Mouse (Mus musculus): Measurements from ENCODE around the gene Acacb. TPM values are rescaled to one million over a fixed set of nuclear protein-coding genes. Genes with fewer than 3 reads are reported as not detected.

Gene Acacb
- polyA plus RNA-seq, 1 experiment, result 0.84 TPM

DNA sequence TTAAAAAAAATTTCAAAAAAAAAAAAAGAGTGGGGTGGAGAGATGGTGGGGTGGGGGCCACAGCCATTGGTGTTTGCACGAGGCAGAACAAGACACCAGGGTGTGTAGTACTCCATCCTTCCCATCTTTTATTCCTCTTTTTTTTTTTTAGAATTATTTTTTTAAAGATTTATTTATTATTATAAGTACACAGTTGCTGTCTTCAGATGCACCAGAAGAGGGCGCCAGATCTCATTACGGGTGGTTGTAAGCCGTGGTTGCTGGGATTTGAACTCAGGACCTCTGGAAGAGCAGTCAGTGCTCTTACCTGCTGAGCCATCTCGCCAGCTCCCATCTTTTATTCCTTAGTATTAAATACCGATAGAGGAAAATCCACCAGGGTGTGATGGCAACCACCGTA lies 27.1 kb downstream of the Acacb start:
- TF ChIP-seq POLR2A (IDR thresholded peaks at IDR 0.05; ENCODE audit: insufficient read length, low read depth) (no peak), MYOG (IDR thresholded peaks at IDR 0.05; ENCODE audit: control insufficient read depth in 1 of 3, insufficient read depth in 1 of 3, insufficient read length in 2 of 3, low read depth in 2 of 3) (no peak), E2F4 (IDR thresholded peaks at IDR 0.05; ENCODE audit: insufficient read depth) (no peak), MYOD1 (IDR thresholded peaks at IDR 0.05; ENCODE audit: control insufficient read depth in 1 of 3, insufficient read length in 2 of 3, low read depth in 2 of 3) (no peak), MAX (IDR thresholded peaks at IDR 0.05; ENCODE audit: low read depth) (no peak), POLR2AphosphoS2 (IDR thresholded peaks at IDR 0.05; ENCODE audit: insufficient read length, low read depth) (no peak), CEBPB (IDR thresholded peaks at IDR 0.05; ENCODE audit: insufficient read depth, poor library complexity, severe bottlenecking) (no peak), REST (IDR thresholded peaks at IDR 0.05; ENCODE audit: insufficient read depth, insufficient read length) (no peak), TCF3 (IDR thresholded peaks at IDR 0.05; ENCODE audit: insufficient read length, low read depth) (no peak), TCF12 (IDR thresholded peaks at IDR 0.05; ENCODE audit: insufficient read depth, poor library complexity, severe bottlenecking) (no peak), SRF (IDR thresholded peaks at IDR 0.05; ENCODE audit: control insufficient read depth, insufficient read length, low read depth) (no peak), USF1 (IDR thresholded peaks at IDR 0.05; ENCODE audit: low read depth) (no peak)
- H3K4me2 ChIP-seq (ENCODE audit: low read depth), result no peak overlapping the region

DNA sequence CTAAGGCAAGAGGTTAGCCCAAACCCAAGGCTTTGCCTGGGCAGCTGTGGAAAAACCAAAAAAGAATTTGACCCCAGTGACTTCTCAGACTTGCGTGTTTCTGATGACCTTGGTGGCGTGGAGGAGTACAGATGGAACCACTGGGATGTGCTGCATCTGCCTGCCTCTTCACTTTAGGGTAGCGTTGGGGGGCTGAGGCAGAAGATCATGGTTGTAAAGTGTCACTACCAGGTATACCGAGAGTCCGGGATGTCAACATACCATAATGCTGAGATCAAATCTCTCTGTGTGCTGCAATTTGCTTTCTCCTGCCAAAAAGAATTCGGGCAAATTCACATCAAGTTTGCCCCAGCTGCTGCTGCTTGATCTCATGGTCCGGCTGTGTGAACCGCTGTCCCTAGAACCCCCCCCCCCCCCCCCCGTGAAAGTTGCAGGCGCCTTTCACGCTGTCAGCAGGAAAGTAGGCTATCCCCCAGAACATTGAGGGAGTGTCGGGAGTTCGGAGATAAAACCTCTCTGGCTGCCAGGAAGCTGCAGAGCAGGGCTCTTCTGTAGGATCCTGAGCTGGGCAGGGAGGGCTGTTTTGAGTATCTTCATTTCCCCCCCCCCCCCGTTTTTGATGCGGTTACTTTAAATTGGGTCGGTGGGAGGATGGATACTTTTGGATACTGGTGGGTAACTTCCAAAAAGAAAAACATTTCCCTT lies 27.7 kb downstream of the Acacb start:
- Histone ChIP-seq H3K4me2 (ENCODE audit: low read depth) (peak overlapping the region; percentile 9), H3K79me2 (ENCODE audit: control insufficient read depth, insufficient read depth) (no peaks in the 10 kb centered on the region), H3K36me3 (ENCODE audit: control insufficient read depth, insufficient read depth) (no peaks in the 10 kb centered on the region), H3ac (ENCODE audit: control insufficient read depth, insufficient read length) (no peak overlapping the region), H3K27me3 (ENCODE audit: control insufficient read depth, insufficient read depth, insufficient read length) (no peaks in the 10 kb centered on the region), H3K4me3 (no peak overlapping the region)
- TF ChIP-seq POLR2A (IDR thresholded peaks at IDR 0.05; ENCODE audit: insufficient read length, low read depth) (no peak), MYOG (IDR thresholded peaks at IDR 0.05; ENCODE audit: control insufficient read depth in 1 of 3, insufficient read depth in 1 of 3, insufficient read length in 2 of 3, low read depth in 2 of 3) (no peak), SRF (IDR thresholded peaks at IDR 0.05; ENCODE audit: control insufficient read depth, insufficient read length, low read depth) (no peak), TCF12 (IDR thresholded peaks at IDR 0.05; ENCODE audit: insufficient read depth, poor library complexity, severe bottlenecking) (no peak), MYOD1 (IDR thresholded peaks at IDR 0.05; ENCODE audit: control insufficient read depth in 1 of 3, insufficient read length in 2 of 3, low read depth in 2 of 3) (no peak), USF1 (IDR thresholded peaks at IDR 0.05; ENCODE audit: low read depth) (no peak), CEBPB (IDR thresholded peaks at IDR 0.05; ENCODE audit: insufficient read depth, poor library complexity, severe bottlenecking) (no peak), TCF3 (IDR thresholded peaks at IDR 0.05; ENCODE audit: insufficient read length, low read depth) (no peak), REST (IDR thresholded peaks at IDR 0.05; ENCODE audit: insufficient read depth, insufficient read length) (no peak), MAX (IDR thresholded peaks at IDR 0.05; ENCODE audit: low read depth) (no peak), POLR2AphosphoS2 (IDR thresholded peaks at IDR 0.05; ENCODE audit: insufficient read length, low read depth) (no peak), E2F4 (IDR thresholded peaks at IDR 0.05; ENCODE audit: insufficient read depth) (no peak)

More for the DNA sequence above, 27.1 kb downstream of the Acacb start:
- H3ac ChIP-seq (ENCODE audit: control insufficient read depth, insufficient read length), result no peak overlapping the region
- H3K27me3 ChIP-seq (ENCODE audit: control insufficient read depth, insufficient read depth, insufficient read length), result no peaks in the 10 kb centered on the region
- no peaks in the 10 kb centered on the region for H3K36me3 ChIP-seq (ENCODE audit: control insufficient read depth, insufficient read depth)
- H3K79me2 ChIP-seq (ENCODE audit: control insufficient read depth, insufficient read depth), result no peaks in the 10 kb centered on the region
- no peak overlapping the region for H3K4me3 ChIP-seq

DNA sequence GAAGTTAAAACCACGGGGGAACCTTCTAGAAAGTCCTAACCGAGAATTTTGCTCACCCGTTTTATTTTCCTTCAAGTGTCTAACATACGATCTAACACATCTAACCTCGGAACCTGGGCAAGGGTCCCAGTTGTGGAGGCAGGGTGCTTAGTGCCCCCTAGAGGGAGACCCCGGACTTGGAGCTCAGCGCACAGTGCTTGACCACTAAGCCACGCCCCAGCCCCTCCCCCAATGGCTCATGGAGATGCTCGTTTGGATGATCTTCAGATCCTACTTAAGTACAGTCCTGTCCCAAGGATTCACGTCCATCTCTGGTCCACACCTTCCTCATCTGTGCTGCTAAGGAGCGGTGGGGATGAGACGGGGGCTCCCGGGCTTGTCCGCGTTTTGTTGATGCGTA lies 28.3 kb downstream of the Acacb start:
- Histone ChIP-seq H3K4me3 (no peak overlapping the region), H3K79me2 (ENCODE audit: control insufficient read depth, insufficient read depth) (no peaks in the 10 kb centered on the region), H3K27me3 (ENCODE audit: control insufficient read depth, insufficient read depth, insufficient read length) (no peaks in the 10 kb centered on the region), H3ac (ENCODE audit: control insufficient read depth, insufficient read length) (no peak overlapping the region), H3K36me3 (ENCODE audit: control insufficient read depth, insufficient read depth) (no peaks in the 10 kb centered on the region), H3K4me2 (ENCODE audit: low read depth) (peak overlapping the region; percentile 9)
- no peak for TF ChIP-seq MYOD1 (IDR thresholded peaks at IDR 0.05; ENCODE audit: control insufficient read depth in 1 of 3, insufficient read length in 2 of 3, low read depth in 2 of 3)
- TF ChIP-seq E2F4 (IDR thresholded peaks at IDR 0.05; ENCODE audit: insufficient read depth), result no peak
- no peak for TF ChIP-seq TCF3 (IDR thresholded peaks at IDR 0.05; ENCODE audit: insufficient read length, low read depth)
- TF ChIP-seq REST (IDR thresholded peaks at IDR 0.05; ENCODE audit: insufficient read depth, insufficient read length), result no peak
- no peak for TF ChIP-seq TCF12 (IDR thresholded peaks at IDR 0.05; ENCODE audit: insufficient read depth, poor library complexity, severe bottlenecking)
- no peak for TF ChIP-seq MYOG (IDR thresholded peaks at IDR 0.05; ENCODE audit: control insufficient read depth in 1 of 3, insufficient read depth in 1 of 3, insufficient read length in 2 of 3, low read depth in 2 of 3)
- TF ChIP-seq POLR2A (IDR thresholded peaks at IDR 0.05; ENCODE audit: insufficient read length, low read depth), result no peak
- no peak for TF ChIP-seq SRF (IDR thresholded peaks at IDR 0.05; ENCODE audit: control insufficient read depth, insufficient read length, low read depth)

DNA sequence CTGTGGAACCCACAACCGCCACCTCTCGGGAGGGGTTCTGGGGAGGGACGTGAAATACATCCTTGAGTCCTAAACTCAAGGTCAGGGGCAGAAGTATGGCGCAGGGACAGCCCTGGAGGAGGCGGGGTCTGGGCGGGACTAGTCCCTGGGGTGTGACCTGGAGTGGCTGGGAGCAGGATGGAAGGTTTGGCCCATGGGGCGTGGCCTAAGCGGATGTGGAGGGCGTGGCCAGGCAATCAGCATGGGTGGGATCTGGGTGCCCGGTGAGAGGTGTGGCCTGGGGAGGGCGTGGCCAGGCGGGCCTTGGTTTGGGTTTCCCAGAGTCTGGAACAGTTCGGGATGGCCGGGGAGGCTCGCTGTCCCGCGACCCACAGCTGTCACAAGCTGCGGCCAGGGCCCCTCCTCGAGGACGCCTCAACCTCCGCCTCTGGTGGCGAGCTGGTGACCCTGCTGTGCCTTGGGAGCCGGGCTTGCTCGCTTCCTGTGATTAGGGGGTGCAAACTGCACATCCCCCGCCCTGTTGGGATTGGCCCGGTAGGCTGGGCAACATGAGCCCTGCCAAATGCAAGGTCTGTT lies 29.3 kb downstream of the Acacb start:
- peak; percentile 85 for TF ChIP-seq POLR2A (IDR thresholded peaks at IDR 0.05; ENCODE audit: insufficient read length, low read depth)
- peak in 2 of 3 experiments; percentile 82 for TF ChIP-seq MYOG (IDR thresholded peaks at IDR 0.05; ENCODE audit: control insufficient read depth in 1 of 3, insufficient read depth in 1 of 3, insufficient read length in 2 of 3, low read depth in 2 of 3)
- TF ChIP-seq TCF12 (IDR thresholded peaks at IDR 0.05; ENCODE audit: insufficient read depth, poor library complexity, severe bottlenecking), result no peak
- TF ChIP-seq MAX (IDR thresholded peaks at IDR 0.05; ENCODE audit: low read depth), result no peak
- TF ChIP-seq E2F4 (IDR thresholded peaks at IDR 0.05; ENCODE audit: insufficient read depth), result no peak
- peak; percentile 46 for TF ChIP-seq POLR2AphosphoS2 (IDR thresholded peaks at IDR 0.05; ENCODE audit: insufficient read length, low read depth)
- peak; percentile 47 for TF ChIP-seq SRF (IDR thresholded peaks at IDR 0.05; ENCODE audit: control insufficient read depth, insufficient read length, low read depth)
- peak in 2 of 3 experiments; percentile 54 to 78 for TF ChIP-seq MYOD1 (IDR thresholded peaks at IDR 0.05; ENCODE audit: control insufficient read depth in 1 of 3, insufficient read length in 2 of 3, low read depth in 2 of 3)
- Histone ChIP-seq H3K27me3 (ENCODE audit: control insufficient read depth, insufficient read depth, insufficient read length) (no peaks in the 10 kb centered on the region), H3K4me2 (ENCODE audit: low read depth) (peak overlapping the region; percentile 95), H3K36me3 (ENCODE audit: control insufficient read depth, insufficient read depth) (no peaks in the 10 kb centered on the region), H3K79me2 (ENCODE audit: control insufficient read depth, insufficient read depth) (no peaks in the 10 kb centered on the region), H3K4me3 (peak overlapping the region; percentile 29), H3ac (ENCODE audit: control insufficient read depth, insufficient read length) (peak overlapping the region; percentile 45)
